In the genomic region with DNA sequence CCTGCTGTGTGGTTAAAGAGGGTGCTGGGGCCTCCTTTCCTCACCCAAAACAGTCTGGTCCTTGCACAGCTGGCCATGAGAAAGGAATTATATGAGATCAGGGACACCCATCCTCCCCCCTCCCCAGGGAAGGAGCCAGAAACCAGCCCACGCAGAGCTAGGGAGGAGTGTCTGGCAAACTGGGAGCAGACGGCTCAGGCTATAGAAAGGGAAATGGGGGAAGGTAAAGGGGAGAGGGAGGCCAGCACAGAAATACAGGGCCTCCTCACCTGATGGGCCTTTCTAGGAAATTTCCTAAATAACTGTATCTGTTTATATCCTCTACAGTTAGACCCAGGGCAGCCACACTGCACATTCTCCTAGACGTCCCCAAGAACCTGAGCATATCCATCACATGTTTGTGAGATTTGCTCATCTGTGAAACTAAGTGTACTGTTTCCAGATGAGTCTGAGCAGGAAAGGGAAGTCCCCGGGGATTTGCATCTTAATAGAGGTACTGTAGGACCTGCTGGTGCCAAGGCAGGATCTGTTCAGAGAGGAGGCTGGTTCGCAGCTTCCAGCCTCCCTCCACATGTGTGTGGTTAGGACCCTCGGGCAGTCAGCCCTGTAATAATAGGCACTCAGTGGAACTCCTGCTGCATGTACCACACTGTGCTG, we compare ENCODE assay signal across 10 mouse cellular contexts. TPM values are rescaled to one million over a fixed set of nuclear protein-coding genes. Genes with fewer than 3 reads are reported as not detected.
DNase-seq lines count a peak whose midpoint lies in the region; ATAC-seq and TF ChIP-seq lines count a peak whose summit lies in the region.
"Had no signal": no experiment of that assay in that cellular context is flagged by ENCODE, and none has a peak within 500 bp of the region (broad histone marks: within the 10 kb centered on the region; RNA-seq: fewer than 3 reads in every experiment).

No protein-coding gene starts in this region.

- peak overlapping the region; percentile 1 for H3K4me3 ChIP-seq in cerebellum, adult 2 months (replicated peaks; ENCODE audit: insufficient read depth, low read depth, low read length)
- H3K4me3 ChIP-seq in left cerebral cortex, adult 2 months = peak overlapping the region; percentile 13; the same call in 1 of the 2 replicates
- no peak overlapping the region for H3K4me3 ChIP-seq in embryonic facial prominence, embryonic 15.5 days (replicated peaks)
- H3K4me3 ChIP-seq: intestine, embryonic 15.5 days had no signal

- 16% methylated on average over 6 of the region's 6 CpGs for WGBS in cerebellum, adult 2 months
- WGBS in embryonic facial prominence, embryonic 15.5 days = 27% methylated on average over 6 of the region's 6 CpGs

- peak overlapping the region; percentile 77 for H3K27ac ChIP-seq in cerebellum, adult 2 months (ENCODE audit: insufficient read depth, low read length)
- peak overlapping the region; percentile 85 for H3K27ac ChIP-seq in left cerebral cortex, adult 2 months
- H3K27ac ChIP-seq in embryonic facial prominence, embryonic 15.5 days (replicated peaks) = 0 out of 2 replicates have a peak overlapping the region, but pooled peaks have one; percentile 22
- H3K27ac ChIP-seq: intestine, embryonic 15.5 days had no signal

- peaks cover 49% of the 10 kb centered on the region for H3K4me1 ChIP-seq in cerebellum, adult 2 months (ENCODE audit: control insufficient read depth, insufficient read depth, low read length)
- H3K4me1 ChIP-seq in embryonic facial prominence, embryonic 15.5 days = peaks cover 46% of the 10 kb centered on the region

- TF ChIP-seq POLR2A in cerebellum, adult 2 months (IDR thresholded peaks at IDR 0.05; ENCODE audit: borderline replicate concordance, insufficient read depth, low read length) = no peak

- intact Hi-C loops in left cerebral cortex, adult 2 months (cut with DNase I) = loop anchor here (5.0 kb wide), 1 partner anchor 39 kb away; no protein-coding TSS in a partner anchor
- intact Hi-C loops in left cerebral cortex, postnatal 4 days (cut with DNase I) = no loop called here

- H3K36me3 ChIP-seq in embryonic facial prominence, embryonic 15.5 days = peaks cover 30% of the 10 kb centered on the region

- H3K9me3 ChIP-seq in embryonic facial prominence, embryonic 15.5 days (replicated peaks) = no peaks in the 10 kb centered on the region
- H3K9me3 ChIP-seq: intestine, embryonic 15.5 days had no signal

- H3K9ac ChIP-seq in embryonic facial prominence, embryonic 15.5 days = no peak overlapping the region
- H3K9ac ChIP-seq: intestine, embryonic 15.5 days had no signal

- no peak for ATAC-seq in embryonic facial prominence, embryonic 15.5 days (ENCODE audit: insufficient number of reproducible peaks, low FRiP score, low TSS enrichment, low read depth)

- H3K27me3 ChIP-seq in cerebellum, adult 2 months (ENCODE audit: control insufficient read depth, insufficient read depth, low read length) = no peaks in the 10 kb centered on the region
- no peaks in the 10 kb centered on the region for H3K27me3 ChIP-seq in embryonic facial prominence, embryonic 15.5 days
- H3K27me3 ChIP-seq: intestine, embryonic 15.5 days had no signal

- TF ChIP-seq CTCF in cerebellum, adult 2 months (IDR thresholded peaks at IDR 0.05; ENCODE audit: borderline replicate concordance, insufficient read depth, low read depth, low read length) = no peak
- TF ChIP-seq CTCF in left cerebral cortex, adult 2 months (IDR thresholded peaks at IDR 0.05) = no peak

- peak in 1 of 2 experiments; percentile 35 for DNase-seq in cerebellum, adult 2 months
- DNase-seq in cerebellum, postnatal 4 days (ENCODE audit: low spot score in 2 of 2) = no peak
- peak in 1 of 2 experiments; percentile 71 for DNase-seq in left cerebral cortex, adult 2 months (ENCODE audit: extremely low spot score in 1 of 2, low spot score in 2 of 2)
- no peak for DNase-seq in left cerebral cortex, postnatal 4 days
- DNase-seq in right cerebral cortex, postnatal 10 days (ENCODE audit: low spot score in 2 of 2) = peak; percentile 62 to 67
- DNase-seq in spleen, adult 12 weeks (ENCODE audit: low spot score) = no peak
- DNase-seq in kidney, adult 18-20 months = no peak
- DNase-seq: lung, adult 18-20 months had no signal

- H3K4me2 ChIP-seq in embryonic facial prominence, embryonic 15.5 days (replicated peaks) = no peak overlapping the region
- H3K4me2 ChIP-seq: intestine, embryonic 15.5 days had no signal

RNA-seq across cellular contexts. Expression of gene Tyro3, which starts 6.2 kb away (rescaled TPM):
- 150 and 154 TPM in 2 replicates for polyA plus RNA-seq in cerebellum, adult 2 months (2012; rRNA removed)
- total RNA-seq in left cerebral cortex, adult 2 months (2021) = 100 to 1,000 TPM; 203 to 208 TPM
- 10 to 100 TPM; 40.9 to 50.9 TPM for total RNA-seq in left cerebral cortex, postnatal 4 days (2021)
- polyA plus RNA-seq in embryonic facial prominence, embryonic 15.5 days (2015; fragmentation: Nextera tagmentation; extraction: Ambion mirVana) = 31.2 and 31.8 TPM in 2 replicates

RNA-seq across cellular contexts. Expression of gene Rpap1, which starts 16.4 kb away (rescaled TPM):
- polyA plus RNA-seq in cerebellum, adult 2 months (2012; rRNA removed) = 15.9 and 17.5 TPM in 2 replicates
- total RNA-seq in left cerebral cortex, adult 2 months (2021) = 10 to 100 TPM; 18.6 to 19.5 TPM
- 10 to 100 TPM; 17.6 to 18.4 TPM for total RNA-seq in left cerebral cortex, postnatal 4 days (2021)
- polyA plus RNA-seq in embryonic facial prominence, embryonic 15.5 days (2015; fragmentation: Nextera tagmentation; extraction: Ambion mirVana) = 24.5 and 25.8 TPM in 2 replicates

RNA-seq across cellular contexts. Expression of gene Ltk, which starts 43.5 kb away (rescaled TPM):
- polyA plus RNA-seq in cerebellum, adult 2 months (2012; rRNA removed) = 16.5 and 19.1 TPM in 2 replicates
- total RNA-seq in left cerebral cortex, adult 2 months (2021) = 10 to 100 TPM; 22.5 to 25.0 TPM
- total RNA-seq in left cerebral cortex, postnatal 4 days (2021) = 1 to 10 TPM; 1.3 to 2.3 TPM
- 0.24 and 0.49 TPM in 2 replicates for polyA plus RNA-seq in embryonic facial prominence, embryonic 15.5 days (2015; fragmentation: Nextera tagmentation; extraction: Ambion mirVana)

Comparison
In these comparisons a context has a peak if more than half of its experiments do, and no peak if none do; other contexts are left out.
1. RNA of gene Ltk, which starts 43.5 kb away (total RNA-seq): 22.5 to 25.0 TPM in left cerebral cortex, adult 2 months; 1.3 to 2.3 TPM in left cerebral cortex, postnatal 4 days; every median in the first group is over 4 times any median in the second.
2. DNase-seq: peak in right cerebral cortex, postnatal 10 days (2 of 2); none in cerebellum, postnatal 4 days (0 of 2), left cerebral cortex, postnatal 4 days (single experiment), spleen, adult 12 weeks (single experiment) and kidney, adult 18-20 months (single experiment).
3. H3K27ac ChIP-seq: peak in every context shown above with its lines; median percentile 85 in left cerebral cortex, adult 2 months; 77 in cerebellum, adult 2 months; 22 in embryonic facial prominence, embryonic 15.5 days.